ENCODE assay signal across 8 mouse cellular contexts in the genomic region with DNA sequence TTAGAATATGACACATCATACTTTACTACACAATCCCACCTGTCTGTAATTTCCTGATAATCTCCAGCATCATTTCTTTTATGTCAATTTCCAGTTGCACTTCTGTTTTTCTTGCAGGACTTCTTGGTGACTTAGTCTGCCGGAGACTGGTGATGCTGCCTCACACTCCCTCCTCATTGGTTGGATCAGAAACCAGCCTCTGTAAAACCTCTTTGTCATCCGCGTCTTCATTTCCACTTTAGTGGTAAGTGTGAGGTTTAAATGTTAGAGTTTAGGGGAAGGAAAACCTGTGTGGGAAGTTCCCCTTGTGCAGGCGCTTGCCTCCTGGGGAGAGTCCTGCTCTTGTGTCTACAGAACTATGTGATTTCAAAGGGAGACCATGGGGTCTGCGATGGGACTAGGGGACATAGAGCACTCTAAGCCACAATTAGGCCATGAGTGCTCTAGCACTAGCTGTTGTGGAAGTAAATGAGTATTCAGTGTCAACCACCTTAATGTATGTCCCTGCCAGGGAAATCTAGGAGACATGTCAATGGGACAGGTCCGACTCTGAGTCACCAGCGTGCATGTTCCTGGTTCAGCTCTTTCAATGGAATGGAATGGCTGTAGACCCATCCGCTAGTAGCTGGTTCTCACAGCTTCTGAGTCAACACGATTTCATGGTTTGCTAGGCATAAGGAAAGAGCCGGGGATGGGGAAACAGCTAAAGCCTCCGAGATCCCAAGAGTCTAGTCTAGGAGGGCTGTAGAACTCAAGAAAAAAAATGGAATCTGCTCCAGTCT. TPM values are rescaled to one million over a fixed set of nuclear protein-coding genes. Genes with fewer than 3 reads are reported as not detected.
A peak's percentile ranks its signal among the peaks of the same experiment; 100 is the strongest.
DNase-seq lines count a peak whose midpoint lies in the region.
"Had no signal": no experiment of that assay in that cellular context is flagged by ENCODE, and none has a peak within 500 bp of the region (broad histone marks: within the 10 kb centered on the region; RNA-seq: fewer than 3 reads in every experiment).

Gene H2-Ab1, plus strand, starts transcription at position 96 of the 782 bp plus-strand sequence.

- peak; percentile 45 for DNase-seq in MEL-GATA-1-ER (ENCODE audit: extremely low read depth, low read depth)
- DNase-seq in adrenal gland, postnatal 25 days: peak; percentile 76
- DNase-seq in fibroblast of lung, adult 2 months (ENCODE audit: low read depth): peak; percentile 59
- DNase-seq in heart, postnatal 10 days: peak; percentile 81 to 91
- DNase-seq in layer of hippocampus, adult 8-10 months (ENCODE audit: low spot score in 2 of 2): peak; percentile 65 to 86
- peak; percentile 88 for DNase-seq in lung, postnatal 25 days (ENCODE audit: low spot score)
- DNase-seq in spleen, postnatal 10 days (ENCODE audit: low spot score in 2 of 2): peak; percentile 77 to 89
- DNase-seq: liver, embryonic 13.5 days had no signal

- intact Hi-C loops in heart, postnatal 10 days (cut with DNase I): no loop called here

RNA-seq across cellular contexts. Expression of gene H2-Ab1, which starts in this region (rescaled TPM):
- 15.5 and 17.0 TPM in 2 replicates for total RNA-seq in adrenal gland, postnatal 25 days (2021)
- total RNA-seq in heart, postnatal 10 days (2021): 1 to 10 TPM; 4.4 to 4.7 TPM
- 10 to 100 TPM in 2 of 4 experiments, 1 to 10 TPM in 2; 1.1 to 31.1 (median 11.6) TPM for total RNA-seq in layer of hippocampus, adult 8-10 months (2022)

Comparison
In these comparisons a context has a peak if more than half of its experiments do, and no peak if none do; other contexts are left out.
1. Peak in every context shown above with its lines: DNase-seq.